Mouse (Mus musculus): ENCODE measurements at regions not wholly inside any gene's neighbourhood (a gene's known extent, or its start where the extent isn't known, plus 50 kb on each side); places are given as distances from the start of the nearest gene placed in this dataset.

DNA sequence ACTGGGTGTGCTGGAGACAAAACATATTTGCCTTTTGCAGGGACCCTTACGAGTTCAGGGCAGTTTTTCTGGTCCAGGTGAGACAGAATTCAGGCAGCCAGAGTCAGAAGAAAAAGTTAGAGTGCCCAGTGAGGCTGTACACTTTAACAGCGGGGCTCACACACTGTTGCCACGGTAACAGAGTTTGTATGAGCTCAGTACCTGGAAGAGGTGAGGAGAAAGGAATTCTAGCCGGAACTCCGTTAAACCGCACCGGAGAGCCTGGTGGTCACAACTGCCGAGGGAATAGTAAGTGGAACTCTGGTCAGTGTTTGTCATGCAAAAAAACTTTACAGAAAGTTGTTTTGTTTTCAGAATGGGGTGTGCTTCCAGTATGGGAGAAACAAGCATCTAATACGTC lies 222.6 kb upstream of the Pabpc6 start:
- TF ChIP-seq CTCF (IDR thresholded peaks at IDR 0.05) (no peak), EP300 (IDR thresholded peaks at IDR 0.05) (no peak)

Data from lung, postnatal 0 days (tissue).